Mouse (Mus musculus): ENCODE results near the gene Dlec1. TPM values are rescaled to one million over a fixed set of nuclear protein-coding genes. Genes with fewer than 3 reads are reported as not detected.

Gene Dlec1
- polyA plus RNA-seq, 1 experiment, result 2.4 TPM

DNA sequence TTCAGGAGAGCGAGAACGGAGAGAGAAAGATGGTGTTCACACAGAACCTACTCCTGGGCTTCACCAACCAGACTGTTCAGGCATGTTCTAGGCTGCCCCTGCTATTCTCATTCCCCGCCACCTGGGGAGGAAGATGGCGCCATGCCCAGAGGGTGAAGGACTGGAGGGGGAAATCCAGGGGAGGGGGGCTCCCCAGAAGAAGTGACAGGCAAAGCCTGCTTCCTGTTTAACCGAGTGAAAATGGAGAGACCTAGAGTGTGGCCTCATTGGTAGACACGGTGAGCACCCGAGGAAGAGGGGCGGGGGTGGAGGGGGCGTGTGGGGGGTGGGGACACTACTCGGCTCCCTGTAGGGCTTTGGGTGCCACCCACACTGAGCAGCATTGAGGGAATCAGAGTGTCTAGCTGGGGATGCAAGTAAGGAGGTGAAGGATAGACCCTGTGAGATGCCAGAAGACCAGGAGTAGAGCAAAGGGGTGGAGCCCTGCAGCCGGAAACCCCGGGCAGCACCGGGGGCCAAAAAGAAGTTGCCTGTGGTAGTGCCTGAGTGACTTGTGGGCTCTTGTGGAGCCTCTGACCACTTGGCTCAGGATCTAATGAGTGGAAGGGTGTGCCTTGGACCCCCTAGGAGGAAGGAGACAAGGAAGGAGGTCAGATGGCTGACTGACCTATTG lies 44.0 kb downstream of the Dlec1 start:
- H3K9me3 ChIP-seq (replicated peaks; ENCODE audit: control insufficient read depth, insufficient read depth, low read length, poor library complexity, severe bottlenecking), result no peaks in the 10 kb centered on the region
- no peak overlapping the region for H3K9ac ChIP-seq (ENCODE audit: low read depth, poor library complexity, severe bottlenecking)
- H3K4me1 ChIP-seq (ENCODE audit: control insufficient read depth, insufficient read depth, low read length), result no peaks in the 10 kb centered on the region
- no peak for TF ChIP-seq CTCF (IDR thresholded peaks at IDR 0.05; ENCODE audit: low read depth, low read length)
- no peak for TF ChIP-seq EP300 (IDR thresholded peaks at IDR 0.05; ENCODE audit: insufficient read depth, low read depth, low read length)
- TF ChIP-seq POLR2A (IDR thresholded peaks at IDR 0.05; ENCODE audit: insufficient read depth, low read length), result no peak
- H3K4me3 ChIP-seq (ENCODE audit: low read depth, low read length), result no peak overlapping the region
- no peaks in the 10 kb centered on the region for H3K27me3 ChIP-seq (ENCODE audit: control insufficient read depth, insufficient read depth, low read length, poor library complexity, severe bottlenecking)
- no peaks in the 10 kb centered on the region for H3K36me3 ChIP-seq (ENCODE audit: control insufficient read depth, insufficient read depth, low read length, poor library complexity, severe bottlenecking)
- H3K27ac ChIP-seq (ENCODE audit: insufficient read depth, low read length), result no peak overlapping the region

DNA sequence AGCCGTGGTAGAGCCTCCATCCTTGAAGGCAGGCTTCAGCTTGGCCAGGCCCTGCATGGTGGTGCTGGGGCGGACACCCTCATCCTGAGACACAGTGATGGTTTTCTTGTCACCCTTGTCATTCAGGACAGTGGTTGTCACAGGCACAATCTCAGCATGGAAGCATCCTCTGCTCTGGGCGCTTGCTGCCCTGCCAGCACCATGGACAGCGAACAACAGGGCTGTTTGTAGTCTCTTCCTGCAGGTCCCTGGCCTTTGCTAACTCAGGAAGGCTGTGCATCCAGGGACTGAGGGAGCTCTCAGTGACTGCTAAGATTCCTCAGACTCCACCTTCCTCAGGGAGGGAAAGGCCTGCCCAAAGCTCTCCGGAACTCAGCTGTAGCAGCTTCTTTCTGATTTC lies 47.3 kb downstream of the Dlec1 start:
- no peak overlapping the region for H3K9ac ChIP-seq (ENCODE audit: low read depth, poor library complexity, severe bottlenecking)
- no peaks in the 10 kb centered on the region for H3K4me1 ChIP-seq (ENCODE audit: control insufficient read depth, insufficient read depth, low read length)
- TF ChIP-seq POLR2A (IDR thresholded peaks at IDR 0.05; ENCODE audit: insufficient read depth, low read length), result no peak
- no peak for TF ChIP-seq CTCF (IDR thresholded peaks at IDR 0.05; ENCODE audit: low read depth, low read length)
- TF ChIP-seq EP300 (IDR thresholded peaks at IDR 0.05; ENCODE audit: insufficient read depth, low read depth, low read length), result no peak
- H3K9me3 ChIP-seq (replicated peaks; ENCODE audit: control insufficient read depth, insufficient read depth, low read length, poor library complexity, severe bottlenecking), result no peaks in the 10 kb centered on the region
- no peaks in the 10 kb centered on the region for H3K27me3 ChIP-seq (ENCODE audit: control insufficient read depth, insufficient read depth, low read length, poor library complexity, severe bottlenecking)
- no peaks in the 10 kb centered on the region for H3K36me3 ChIP-seq (ENCODE audit: control insufficient read depth, insufficient read depth, low read length, poor library complexity, severe bottlenecking)
- no peak overlapping the region for H3K27ac ChIP-seq (ENCODE audit: insufficient read depth, low read length)
- H3K4me3 ChIP-seq (ENCODE audit: low read depth, low read length), result no peak overlapping the region

DNA sequence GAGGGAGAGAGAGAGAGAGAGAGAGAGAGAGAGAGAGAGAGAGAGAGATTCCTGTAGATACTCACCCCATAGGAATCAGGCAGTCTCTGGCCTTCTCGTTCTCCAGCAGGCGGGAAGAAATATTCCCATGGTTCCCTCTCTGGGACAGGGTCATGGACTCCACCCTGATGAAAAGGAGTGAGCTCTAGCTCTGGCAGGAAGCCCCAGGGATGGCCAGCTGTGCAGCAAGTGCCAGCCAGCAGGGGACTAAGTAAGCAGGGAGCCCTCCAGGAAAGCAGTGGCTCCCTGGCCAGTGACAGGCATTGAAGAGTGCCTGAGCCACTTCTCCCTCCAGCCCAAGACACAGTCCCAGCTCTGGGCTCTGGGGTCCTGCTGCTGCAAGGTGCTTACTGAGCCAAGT lies 49.5 kb downstream of the Dlec1 start:
- Histone ChIP-seq H3K27me3 (ENCODE audit: control insufficient read depth, insufficient read depth, low read length, poor library complexity, severe bottlenecking) (no peaks in the 10 kb centered on the region), H3K4me3 (ENCODE audit: low read depth, low read length) (no peak overlapping the region), H3K36me3 (ENCODE audit: control insufficient read depth, insufficient read depth, low read length, poor library complexity, severe bottlenecking) (no peaks in the 10 kb centered on the region), H3K4me1 (ENCODE audit: control insufficient read depth, insufficient read depth, low read length) (no peaks in the 10 kb centered on the region), H3K9me3 (replicated peaks; ENCODE audit: control insufficient read depth, insufficient read depth, low read length, poor library complexity, severe bottlenecking) (no peaks in the 10 kb centered on the region), H3K9ac (ENCODE audit: low read depth, poor library complexity, severe bottlenecking) (no peak overlapping the region), H3K27ac (ENCODE audit: insufficient read depth, low read length) (no peak overlapping the region)
- TF ChIP-seq POLR2A (IDR thresholded peaks at IDR 0.05; ENCODE audit: insufficient read depth, low read length) (no peak), CTCF (IDR thresholded peaks at IDR 0.05; ENCODE audit: low read depth, low read length) (no peak), EP300 (IDR thresholded peaks at IDR 0.05; ENCODE audit: insufficient read depth, low read depth, low read length) (no peak)

DNA sequence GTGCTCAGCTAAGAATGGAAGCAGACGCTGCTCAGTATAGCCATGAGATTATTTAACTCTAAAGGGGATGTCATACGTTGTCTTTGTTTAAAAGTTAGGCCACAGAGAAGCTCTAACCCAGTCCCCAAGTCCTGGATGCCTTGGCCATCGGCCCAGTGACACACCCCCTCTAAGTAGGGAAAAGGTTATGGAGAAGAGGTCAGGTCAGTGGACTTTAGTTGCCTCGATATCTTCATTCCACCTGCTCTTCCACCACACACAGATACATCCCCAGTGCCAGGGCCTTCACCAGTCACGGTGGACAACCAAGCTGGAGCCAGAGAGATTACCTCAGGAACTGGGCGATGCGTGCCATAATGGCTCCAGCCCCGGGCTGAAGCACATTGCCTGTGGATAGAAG lies 53.1 kb downstream of the Dlec1 start:
- TF ChIP-seq EP300 (IDR thresholded peaks at IDR 0.05; ENCODE audit: insufficient read depth, low read depth, low read length) (no peak), CTCF (IDR thresholded peaks at IDR 0.05; ENCODE audit: low read depth, low read length) (no peak)
- Histone ChIP-seq H3K4me1 (ENCODE audit: control insufficient read depth, insufficient read depth, low read length) (no peaks in the 10 kb centered on the region), H3K4me3 (ENCODE audit: low read depth, low read length) (no peak overlapping the region), H3K27ac (ENCODE audit: insufficient read depth, low read length) (no peak overlapping the region), H3K36me3 (ENCODE audit: control insufficient read depth, insufficient read depth, low read length, poor library complexity, severe bottlenecking) (no peaks in the 10 kb centered on the region), H3K9me3 (replicated peaks; ENCODE audit: control insufficient read depth, insufficient read depth, low read length, poor library complexity, severe bottlenecking) (no peaks in the 10 kb centered on the region), H3K9ac (ENCODE audit: low read depth, poor library complexity, severe bottlenecking) (no peak overlapping the region), H3K27me3 (ENCODE audit: control insufficient read depth, insufficient read depth, low read length, poor library complexity, severe bottlenecking) (no peaks in the 10 kb centered on the region)

DNA sequence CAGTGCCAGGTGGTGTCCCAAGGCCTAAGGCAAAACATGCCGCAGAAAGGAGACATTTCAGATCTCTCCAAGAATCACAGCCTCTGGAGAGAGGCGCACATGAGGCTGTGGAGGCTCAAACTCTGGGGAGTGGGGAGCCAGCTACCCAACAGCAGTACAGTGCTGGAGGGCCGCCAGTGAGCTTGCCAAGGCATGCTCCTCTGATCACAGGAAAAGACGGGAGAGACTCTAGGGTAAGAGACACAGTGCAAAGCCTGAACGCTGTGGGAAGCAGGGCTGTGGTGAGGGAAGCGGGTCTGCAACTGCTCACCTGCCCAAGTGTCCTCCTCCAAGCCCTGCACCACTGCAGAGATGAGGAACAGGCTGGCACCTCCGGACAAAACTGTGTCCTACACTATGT lies 53.5 kb downstream of the Dlec1 start:
- Histone ChIP-seq H3K36me3 (ENCODE audit: control insufficient read depth, insufficient read depth, low read length, poor library complexity, severe bottlenecking) (no peaks in the 10 kb centered on the region), H3K27me3 (ENCODE audit: control insufficient read depth, insufficient read depth, low read length, poor library complexity, severe bottlenecking) (no peaks in the 10 kb centered on the region), H3K27ac (ENCODE audit: insufficient read depth, low read length) (no peak overlapping the region), H3K4me1 (ENCODE audit: control insufficient read depth, insufficient read depth, low read length) (no peaks in the 10 kb centered on the region), H3K4me3 (ENCODE audit: low read depth, low read length) (peak overlapping the region; percentile 21; the same call in 1 of the 2 replicates), H3K9me3 (replicated peaks; ENCODE audit: control insufficient read depth, insufficient read depth, low read length, poor library complexity, severe bottlenecking) (no peaks in the 10 kb centered on the region), H3K9ac (ENCODE audit: low read depth, poor library complexity, severe bottlenecking) (no peak overlapping the region)
- TF ChIP-seq CTCF (IDR thresholded peaks at IDR 0.05; ENCODE audit: low read depth, low read length) (no peak), EP300 (IDR thresholded peaks at IDR 0.05; ENCODE audit: insufficient read depth, low read depth, low read length) (no peak), POLR2A (IDR thresholded peaks at IDR 0.05; ENCODE audit: insufficient read depth, low read length) (no peak)

DNA sequence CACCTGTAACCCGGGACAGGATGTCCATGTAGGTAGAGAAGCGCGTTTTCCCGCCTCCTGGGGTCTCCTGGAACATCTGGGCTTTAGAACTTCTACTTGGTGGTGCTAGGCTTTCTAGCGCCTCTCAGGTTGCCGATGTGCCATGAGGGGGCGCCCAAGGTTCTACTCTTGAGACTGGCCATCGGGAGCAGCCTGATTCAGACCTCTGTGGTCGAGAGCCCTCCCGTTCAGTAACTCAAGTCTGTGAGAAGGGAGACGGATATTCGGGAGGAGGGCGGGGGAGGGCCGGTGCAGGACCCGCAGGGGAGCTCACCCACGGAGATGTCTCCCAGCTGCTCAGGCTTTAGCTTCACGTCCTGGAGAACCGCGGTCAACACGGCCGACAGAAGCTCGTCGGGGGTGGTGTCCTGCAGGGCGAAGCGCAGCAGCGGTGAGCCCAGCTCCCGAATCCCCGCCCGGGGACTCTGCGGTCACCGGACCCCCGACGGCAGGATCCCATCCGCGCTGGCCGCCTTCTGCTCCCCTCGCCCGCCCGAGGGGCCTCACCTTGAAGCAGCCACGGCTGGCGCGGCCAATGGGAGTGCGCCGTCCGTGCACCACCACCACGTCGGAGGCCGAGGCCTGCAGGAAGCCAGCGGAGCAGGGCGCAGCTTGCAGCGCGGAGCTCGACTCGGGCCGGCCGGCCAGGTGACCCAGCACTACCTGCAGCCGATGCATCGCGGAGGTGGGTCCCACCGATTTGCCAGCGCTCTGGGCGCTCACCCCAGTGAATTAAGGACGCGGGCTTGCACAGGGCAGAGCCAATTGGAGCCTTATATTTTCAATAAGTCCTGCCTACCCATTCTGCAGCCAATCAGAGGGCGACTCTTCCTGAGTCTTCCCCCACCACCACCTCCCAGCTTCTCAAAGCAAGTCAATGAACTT lies 54.3 kb downstream of the Dlec1 start, which contains the start of gene Acaa1b:
Acaa1b (minus strand) TSS at position 816 of the 924 bp plus-strand sequence.
- H3K36me3 ChIP-seq (ENCODE audit: control insufficient read depth, insufficient read depth, low read length, poor library complexity, severe bottlenecking), result no peaks in the 10 kb centered on the region
- peak within 1 kb of the TSS; percentile 82 for H3K9ac ChIP-seq (ENCODE audit: low read depth, poor library complexity, severe bottlenecking)
- H3K27ac ChIP-seq (ENCODE audit: insufficient read depth, low read length), result no peak within 1 kb of the TSS
- H3K4me3 ChIP-seq (ENCODE audit: low read depth, low read length), result peak within 1 kb of the TSS; percentile 88
- H3K27me3 ChIP-seq (ENCODE audit: control insufficient read depth, insufficient read depth, low read length, poor library complexity, severe bottlenecking), result no peaks in the 10 kb centered on the region
- no peaks in the 10 kb centered on the region for H3K4me1 ChIP-seq (ENCODE audit: control insufficient read depth, insufficient read depth, low read length)
- no peaks in the 10 kb centered on the region for H3K9me3 ChIP-seq (replicated peaks; ENCODE audit: control insufficient read depth, insufficient read depth, low read length, poor library complexity, severe bottlenecking)
- TF ChIP-seq CTCF (IDR thresholded peaks at IDR 0.05; ENCODE audit: low read depth, low read length) (peak; percentile 65), EP300 (IDR thresholded peaks at IDR 0.05; ENCODE audit: insufficient read depth, low read depth, low read length) (no peak)

All from ES-Bruce4 (cell line).